Mouse (Mus musculus): ENCODE measurements around the gene Ptcd3. TPM values are rescaled to one million over a fixed set of nuclear protein-coding genes. Genes with fewer than 3 reads are reported as not detected.
A peak's percentile ranks its signal among the peaks of the same experiment; 100 is the strongest.

Gene Ptcd3
- not detected in 2 replicates for polyA plus RNA-seq (2012; ENCODE audit: insufficient read depth, insufficient read length, low replicate concordance, missing spikeins)

GRCm38 (mm10) chr6:71908481-71909381 lies at the start of gene Ptcd3, which contains the start of gene Polr1a:
Gene Ptcd3 (minus strand): TSS chr6:71908750.
Gene Polr1a (plus strand): TSS chr6:71909053.
- peak within 1 kb of the TSS; percentile 93 for H3K27ac ChIP-seq (ENCODE audit: insufficient read depth, low read depth, low read length)
- no peaks in the 10 kb centered on the region for H3K4me1 ChIP-seq (ENCODE audit: control insufficient read depth, insufficient read depth, low read length)
- TF ChIP-seq CTCF (IDR thresholded peaks at IDR 0.05; ENCODE audit: insufficient read depth, low read depth, low read length) (no peak), POLR2A (IDR thresholded peaks at IDR 0.05; ENCODE audit: insufficient read depth, low read depth, low read length) (peak; percentile 69)
- H3K4me3 ChIP-seq (ENCODE audit: insufficient read depth, low read depth, low read length), result peak within 1 kb of the TSS; percentile 69
- under 1% methylated on average over 58 of the region's 58 CpGs for WGBS

GRCm38 (mm10) chr6:71951192-71951591 lies 42.6 kb upstream of the Ptcd3 start:
- no peak overlapping the region for H3K4me3 ChIP-seq (ENCODE audit: insufficient read depth, low read depth, low read length)
- 95% methylated on average over 5 of the region's 5 CpGs for WGBS
- H3K27ac ChIP-seq (ENCODE audit: insufficient read depth, low read depth, low read length), result no peak overlapping the region
- H3K4me1 ChIP-seq (ENCODE audit: control insufficient read depth, insufficient read depth, low read length), result peaks cover 8% of the 10 kb centered on the region
- TF ChIP-seq POLR2A (IDR thresholded peaks at IDR 0.05; ENCODE audit: insufficient read depth, low read depth, low read length), result no peak
- no peak for TF ChIP-seq CTCF (IDR thresholded peaks at IDR 0.05; ENCODE audit: insufficient read depth, low read depth, low read length)

- Histone ChIP-seq H3K27ac (ENCODE audit: insufficient read depth, low read depth, low read length) (no peak overlapping the region), H3K4me3 (ENCODE audit: insufficient read depth, low read depth, low read length) (no peak overlapping the region), H3K4me1 (ENCODE audit: control insufficient read depth, insufficient read depth, low read length) (peaks cover 8% of the 10 kb centered on the region)
- TF ChIP-seq CTCF (IDR thresholded peaks at IDR 0.05; ENCODE audit: insufficient read depth, low read depth, low read length) (no peak), POLR2A (IDR thresholded peaks at IDR 0.05; ENCODE audit: insufficient read depth, low read depth, low read length) (no peak)
- WGBS, result 72% methylated on average over 3 of the region's 3 CpGs
Observed at GRCm38 (mm10) chr6:71950592-71950991, 42.0 kb upstream of the Ptcd3 start.

DNA sequence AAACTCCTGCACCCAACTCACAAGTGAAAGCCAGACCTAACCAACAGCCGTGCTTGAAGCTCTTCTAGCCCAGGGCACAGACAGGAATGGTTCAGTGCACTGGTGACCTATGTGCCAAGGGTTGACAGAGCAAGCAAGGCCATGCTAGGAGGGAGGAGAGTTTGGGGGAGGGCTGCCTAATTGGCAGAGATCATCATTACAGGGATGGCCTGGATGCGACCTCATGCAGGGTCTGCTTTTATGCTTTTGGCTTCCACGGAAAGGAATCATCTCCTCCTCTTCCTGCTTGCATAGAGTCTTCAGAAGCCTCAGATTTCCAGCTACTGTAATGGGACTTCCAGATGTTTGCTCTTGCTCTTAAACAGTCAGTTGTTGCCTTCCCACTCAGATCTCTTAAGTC lies 41.2 kb upstream of the Ptcd3 start:
- H3K4me1 ChIP-seq (ENCODE audit: control insufficient read depth, insufficient read depth, low read length), result peaks cover 8% of the 10 kb centered on the region
- TF ChIP-seq CTCF (IDR thresholded peaks at IDR 0.05; ENCODE audit: insufficient read depth, low read depth, low read length), result no peak
- no peak for TF ChIP-seq POLR2A (IDR thresholded peaks at IDR 0.05; ENCODE audit: insufficient read depth, low read depth, low read length)
- H3K4me3 ChIP-seq (ENCODE audit: insufficient read depth, low read depth, low read length), result no peak overlapping the region
- H3K27ac ChIP-seq (ENCODE audit: insufficient read depth, low read depth, low read length), result no peak overlapping the region
- WGBS, result 71% methylated on average over 3 of the region's 3 CpGs

DNA sequence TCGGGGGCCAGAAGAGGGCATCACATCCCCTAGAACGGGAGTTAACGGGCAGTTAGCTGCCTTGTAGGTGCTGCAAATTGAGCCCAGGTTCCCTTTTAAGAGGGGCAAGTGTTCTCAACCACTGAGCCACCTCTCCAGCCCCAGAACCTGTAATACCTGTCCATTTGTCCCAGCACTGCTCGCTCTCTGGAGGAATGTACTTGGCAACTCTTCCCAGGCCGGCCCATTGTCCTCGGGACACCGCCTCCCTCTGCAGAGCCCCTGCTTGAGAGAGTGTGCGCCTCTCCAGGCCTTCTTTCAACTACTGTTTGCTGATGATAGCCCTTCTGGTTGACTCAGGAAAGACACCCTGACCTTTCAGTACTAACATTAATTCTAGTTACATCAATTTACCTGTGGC lies 37.6 kb upstream of the Ptcd3 start:
- WGBS, result 95% methylated on average over 8 of the region's 8 CpGs
- TF ChIP-seq POLR2A (IDR thresholded peaks at IDR 0.05; ENCODE audit: insufficient read depth, low read depth, low read length) (no peak), CTCF (IDR thresholded peaks at IDR 0.05; ENCODE audit: insufficient read depth, low read depth, low read length) (no peak)
- Histone ChIP-seq H3K27ac (ENCODE audit: insufficient read depth, low read depth, low read length) (no peak overlapping the region), H3K4me1 (ENCODE audit: control insufficient read depth, insufficient read depth, low read length) (peaks cover 8% of the 10 kb centered on the region), H3K4me3 (ENCODE audit: insufficient read depth, low read depth, low read length) (no peak overlapping the region)

DNA sequence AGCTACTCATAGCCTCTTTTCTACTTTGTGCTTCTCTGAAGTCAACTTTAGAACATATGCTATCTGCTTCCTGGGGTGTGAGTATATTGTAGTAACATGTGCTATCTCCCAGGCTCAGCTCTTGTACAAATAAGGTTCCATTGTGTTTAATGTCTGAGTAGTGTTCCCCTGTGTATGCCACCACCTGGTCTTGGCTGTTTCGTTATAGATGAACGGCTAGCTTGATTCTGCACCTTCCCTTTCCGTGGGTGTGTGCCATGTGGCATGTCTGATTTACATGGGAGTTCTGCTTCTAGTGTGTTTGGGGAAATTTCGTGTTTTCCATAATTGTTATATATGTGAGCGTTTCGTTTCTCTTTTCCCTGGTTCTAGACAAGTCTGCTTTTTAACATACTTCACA lies 36.6 kb upstream of the Ptcd3 start:
- peaks cover 8% of the 10 kb centered on the region for H3K4me1 ChIP-seq (ENCODE audit: control insufficient read depth, insufficient read depth, low read length)
- 72% methylated on average over 6 of the region's 6 CpGs for WGBS

GRCm38 (mm10) chr6:71940912-71941311 lies 32.4 kb upstream of the Ptcd3 start:
- Histone ChIP-seq H3K4me3 (ENCODE audit: insufficient read depth, low read depth, low read length) (no peak overlapping the region), H3K4me1 (ENCODE audit: control insufficient read depth, insufficient read depth, low read length) (no peaks in the 10 kb centered on the region), H3K27ac (ENCODE audit: insufficient read depth, low read depth, low read length) (no peak overlapping the region)
- no peak for TF ChIP-seq CTCF (IDR thresholded peaks at IDR 0.05; ENCODE audit: insufficient read depth, low read depth, low read length)
- 92% methylated on average over 6 of the region's 6 CpGs for WGBS

More for the DNA sequence above, 36.6 kb upstream of the Ptcd3 start:
- no peak overlapping the region for H3K4me3 ChIP-seq (ENCODE audit: insufficient read depth, low read depth, low read length)
- TF ChIP-seq CTCF (IDR thresholded peaks at IDR 0.05; ENCODE audit: insufficient read depth, low read depth, low read length), result no peak
- no peak for TF ChIP-seq POLR2A (IDR thresholded peaks at IDR 0.05; ENCODE audit: insufficient read depth, low read depth, low read length)
- H3K27ac ChIP-seq (ENCODE audit: insufficient read depth, low read depth, low read length), result no peak overlapping the region

DNA sequence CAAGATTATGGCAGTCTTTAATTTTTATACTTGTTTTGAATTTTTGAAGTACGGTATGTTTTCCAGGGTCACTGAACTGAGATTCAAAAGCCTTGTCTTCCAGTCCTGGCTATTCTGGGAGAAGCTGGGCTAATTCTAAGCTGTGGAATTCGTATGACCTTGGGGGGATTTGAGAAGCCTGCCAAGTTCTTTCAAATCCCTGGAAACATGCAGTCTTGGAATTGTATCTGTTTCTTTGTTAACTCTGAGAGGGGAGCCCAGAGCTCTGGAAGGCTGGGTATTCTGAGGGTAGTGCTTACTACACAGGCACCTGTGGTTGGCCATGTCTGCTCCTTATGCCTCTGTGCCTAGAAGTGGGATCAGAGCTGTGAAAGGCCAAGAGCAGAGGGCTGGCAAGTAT lies 27.2 kb upstream of the Ptcd3 start:
- no peak for TF ChIP-seq CTCF (IDR thresholded peaks at IDR 0.05; ENCODE audit: insufficient read depth, low read depth, low read length)
- no peak for TF ChIP-seq POLR2A (IDR thresholded peaks at IDR 0.05; ENCODE audit: insufficient read depth, low read depth, low read length)
- H3K4me1 ChIP-seq (ENCODE audit: control insufficient read depth, insufficient read depth, low read length), result peaks cover 6% of the 10 kb centered on the region
- 58% methylated on average over 2 of the region's 2 CpGs for WGBS
- H3K4me3 ChIP-seq (ENCODE audit: insufficient read depth, low read depth, low read length), result no peak overlapping the region
- no peak overlapping the region for H3K27ac ChIP-seq (ENCODE audit: insufficient read depth, low read depth, low read length)

GRCm38 (mm10) chr6:71934081-71934556 lies 25.6 kb upstream of the Ptcd3 start:
- no peak overlapping the region for H3K4me3 ChIP-seq (ENCODE audit: insufficient read depth, low read depth, low read length)
- 48% methylated on average over 2 of the region's 2 CpGs for WGBS
- TF ChIP-seq CTCF (IDR thresholded peaks at IDR 0.05; ENCODE audit: insufficient read depth, low read depth, low read length) (no peak), POLR2A (IDR thresholded peaks at IDR 0.05; ENCODE audit: insufficient read depth, low read depth, low read length) (no peak)
- no peak overlapping the region for H3K27ac ChIP-seq (ENCODE audit: insufficient read depth, low read depth, low read length)
- H3K4me1 ChIP-seq (ENCODE audit: control insufficient read depth, insufficient read depth, low read length), result peaks cover 6% of the 10 kb centered on the region

Measured in olfactory bulb, adult 2 months (tissue).